Mouse (Mus musculus): Measurements from ENCODE around the gene Fgd3. TPM values are rescaled to one million over a fixed set of nuclear protein-coding genes. Genes with fewer than 3 reads are reported as not detected.

The Fgd3 gene
- polyA plus RNA-seq, 1 experiment: 22.0 TPM

DNA sequence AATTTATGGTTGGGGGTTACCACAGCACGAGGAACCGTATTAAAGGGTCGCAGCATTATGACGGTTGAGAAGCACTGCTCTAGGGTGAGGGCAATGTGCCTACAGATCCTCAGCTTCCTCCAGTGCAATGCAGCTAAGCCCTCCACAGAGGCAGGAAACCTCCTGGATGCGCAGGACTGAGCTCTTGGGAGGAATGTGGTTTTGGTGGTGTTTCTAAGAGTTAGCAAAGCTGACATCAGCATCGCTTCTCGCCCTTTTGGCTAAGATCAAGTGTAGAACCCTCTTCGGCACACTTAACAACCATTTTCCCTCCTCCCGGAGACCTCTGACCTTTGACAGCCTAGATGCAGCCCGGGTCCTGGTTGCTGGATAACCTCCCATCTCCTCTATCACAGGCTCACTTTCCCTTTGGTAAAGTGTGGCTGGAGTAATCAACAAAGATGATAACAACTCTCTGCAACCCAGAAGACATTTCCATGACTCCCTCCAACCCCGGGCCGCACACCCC lies 72.8 kb downstream of the Fgd3 start:
- no peak for DNase-seq (ENCODE audit: low read depth in 1 of 2, low spot score in 2 of 2)
- Histone ChIP-seq H3K27me3 (ENCODE audit: control insufficient read depth, insufficient read depth, low read length) (no peaks in the 10 kb centered on the region), H3K27ac (ENCODE audit: insufficient read depth, low read length) (0 out of 2 replicates have a peak overlapping the region, but pooled peaks have one; percentile 65), H3K4me1 (ENCODE audit: control insufficient read depth, insufficient read depth, insufficient read length) (peaks cover 58% of the 10 kb centered on the region; the same call in 1 of the 2 replicates), H3K36me3 (ENCODE audit: control insufficient read depth, insufficient read depth, low read length) (no peaks in the 10 kb centered on the region), H3K4me3 (ENCODE audit: extremely low read depth, insufficient read depth, insufficient read length) (peak overlapping the region; percentile 85)
- 13% methylated on average over 12 of the region's 12 CpGs for WGBS
- no peak for TF ChIP-seq CTCF (IDR thresholded peaks at IDR 0.05; ENCODE audit: extremely low read depth, insufficient read depth, insufficient read length, insufficient replicate concordance)

DNA sequence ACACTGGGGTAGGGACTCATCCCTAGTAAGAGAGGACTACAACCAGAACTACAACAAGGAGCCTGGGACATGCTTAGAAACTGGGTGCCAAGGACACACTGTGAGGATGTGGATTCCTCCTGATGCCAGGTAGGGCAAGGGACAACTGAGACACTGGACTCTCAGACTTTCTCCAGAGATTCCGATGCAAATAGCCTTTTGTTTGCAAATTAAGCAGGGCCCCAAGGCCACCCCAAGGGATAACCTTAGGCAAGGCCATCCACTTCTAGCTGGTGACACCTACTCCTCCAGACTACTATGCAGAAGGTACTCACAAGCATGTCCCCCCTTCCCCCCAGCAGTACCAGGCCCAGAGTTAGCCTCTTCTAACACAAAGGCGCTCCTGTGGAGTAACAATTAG lies 73.5 kb downstream of the Fgd3 start:
- 94% methylated on average over 2 of the region's 2 CpGs for WGBS
- H3K4me3 ChIP-seq (ENCODE audit: extremely low read depth, insufficient read depth, insufficient read length): peak overlapping the region; percentile 19; the same call in 1 of the 2 replicates
- H3K36me3 ChIP-seq (ENCODE audit: control insufficient read depth, insufficient read depth, low read length): no peaks in the 10 kb centered on the region
- H3K4me1 ChIP-seq (ENCODE audit: control insufficient read depth, insufficient read depth, insufficient read length): peaks cover 58% of the 10 kb centered on the region; the same call in 1 of the 2 replicates
- no peaks in the 10 kb centered on the region for H3K27me3 ChIP-seq (ENCODE audit: control insufficient read depth, insufficient read depth, low read length)
- no peak for DNase-seq (ENCODE audit: low read depth in 1 of 2, low spot score in 2 of 2)
- H3K27ac ChIP-seq (ENCODE audit: insufficient read depth, low read length): no peak overlapping the region
- TF ChIP-seq CTCF (IDR thresholded peaks at IDR 0.05; ENCODE audit: extremely low read depth, insufficient read depth, insufficient read length, insufficient replicate concordance) (no peak), POLR2A (IDR thresholded peaks at IDR 0.05; ENCODE audit: low read depth, low read length) (no peak)

DNA sequence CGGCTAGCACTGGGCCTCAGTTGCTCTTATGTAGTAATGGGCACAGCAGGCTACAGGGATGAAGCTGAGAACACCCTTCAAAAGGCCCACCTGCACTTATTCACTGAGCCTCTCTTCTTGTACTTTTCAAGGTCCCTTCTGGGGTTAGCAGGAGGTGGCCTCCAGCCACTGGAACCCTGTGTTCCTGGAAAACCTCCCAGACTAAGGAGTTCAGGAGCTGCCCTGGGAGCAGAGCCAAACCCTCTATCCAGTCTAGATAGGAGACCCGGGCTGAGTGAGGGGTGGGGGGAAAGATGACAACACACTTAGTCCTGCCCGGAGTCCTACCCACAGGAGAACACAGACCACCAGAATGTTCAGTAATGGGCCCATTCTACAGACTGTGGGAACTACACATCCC lies 74.1 kb downstream of the Fgd3 start:
- H3K27ac ChIP-seq (ENCODE audit: insufficient read depth, low read length): no peak overlapping the region
- H3K4me1 ChIP-seq (ENCODE audit: control insufficient read depth, insufficient read depth, insufficient read length): peaks cover 60% of the 10 kb centered on the region; the same call in 1 of the 2 replicates
- no peaks in the 10 kb centered on the region for H3K36me3 ChIP-seq (ENCODE audit: control insufficient read depth, insufficient read depth, low read length)
- WGBS: 81% methylated on average over 3 of the region's 3 CpGs
- H3K27me3 ChIP-seq (ENCODE audit: control insufficient read depth, insufficient read depth, low read length): no peaks in the 10 kb centered on the region
- H3K4me3 ChIP-seq (ENCODE audit: extremely low read depth, insufficient read depth, insufficient read length): no peak overlapping the region
- TF ChIP-seq CTCF (IDR thresholded peaks at IDR 0.05; ENCODE audit: extremely low read depth, insufficient read depth, insufficient read length, insufficient replicate concordance) (no peak), POLR2A (IDR thresholded peaks at IDR 0.05; ENCODE audit: low read depth, low read length) (no peak)
- DNase-seq (ENCODE audit: low read depth in 1 of 2, low spot score in 2 of 2): no peak

DNA sequence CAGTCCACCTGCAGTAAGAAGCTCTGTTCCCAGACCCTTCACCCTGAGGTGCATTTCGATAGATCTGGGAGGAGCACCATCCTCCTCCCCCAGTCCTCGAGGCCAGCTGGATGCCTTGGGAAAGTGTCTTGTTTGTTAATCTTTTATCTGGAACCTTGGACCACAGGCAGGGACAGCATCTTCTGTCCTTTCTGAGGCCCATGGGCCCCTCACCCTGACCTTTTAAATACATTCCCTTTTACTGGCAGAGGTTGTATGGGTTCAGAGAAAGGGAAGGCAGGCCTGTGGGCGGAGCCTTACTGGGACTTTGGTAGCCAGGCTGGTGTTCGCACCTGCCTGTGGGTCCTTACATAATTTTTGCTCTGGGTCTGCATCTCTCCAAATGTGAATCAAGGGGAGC lies 74.9 kb downstream of the Fgd3 start:
- TF ChIP-seq POLR2A (IDR thresholded peaks at IDR 0.05; ENCODE audit: low read depth, low read length): no peak
- no peak for TF ChIP-seq CTCF (IDR thresholded peaks at IDR 0.05; ENCODE audit: extremely low read depth, insufficient read depth, insufficient read length, insufficient replicate concordance)
- WGBS: 77% methylated on average over 4 of the region's 4 CpGs
- Histone ChIP-seq H3K27me3 (ENCODE audit: control insufficient read depth, insufficient read depth, low read length) (no peaks in the 10 kb centered on the region), H3K27ac (ENCODE audit: insufficient read depth, low read length) (no peak overlapping the region), H3K4me3 (ENCODE audit: extremely low read depth, insufficient read depth, insufficient read length) (no peak overlapping the region), H3K36me3 (ENCODE audit: control insufficient read depth, insufficient read depth, low read length) (no peaks in the 10 kb centered on the region), H3K4me1 (ENCODE audit: control insufficient read depth, insufficient read depth, insufficient read length) (peaks cover 59% of the 10 kb centered on the region)
- DNase-seq (ENCODE audit: low read depth in 1 of 2, low spot score in 2 of 2): no peak

DNA sequence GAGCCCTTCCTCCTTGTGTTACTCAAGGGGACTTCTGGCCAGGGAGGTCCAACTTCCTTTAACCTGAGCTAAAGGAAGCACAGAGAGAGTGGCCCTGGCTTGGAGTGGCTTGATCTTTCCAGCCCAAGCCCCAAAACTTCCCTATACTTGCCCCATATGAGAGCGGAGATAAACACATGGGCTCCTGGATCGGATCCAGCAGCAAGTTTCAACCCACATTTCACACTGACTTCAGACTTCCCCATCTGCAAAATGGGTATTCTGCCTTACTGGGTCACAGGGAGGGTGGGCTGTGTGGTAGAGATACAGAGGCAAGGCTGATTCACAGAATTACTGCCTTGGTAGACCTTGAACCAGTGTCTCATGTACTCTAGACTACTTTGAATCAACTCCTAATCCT lies 76.6 kb downstream of the Fgd3 start:
- no peak for DNase-seq (ENCODE audit: low read depth in 1 of 2, low spot score in 2 of 2)
- peaks cover 3% of the 10 kb centered on the region for H3K36me3 ChIP-seq (ENCODE audit: control insufficient read depth, insufficient read depth, low read length)
- H3K27me3 ChIP-seq (ENCODE audit: control insufficient read depth, insufficient read depth, low read length): no peaks in the 10 kb centered on the region
- WGBS: 59% methylated on average over 2 of the region's 2 CpGs
- H3K4me3 ChIP-seq (ENCODE audit: extremely low read depth, insufficient read depth, insufficient read length): no peak overlapping the region
- H3K4me1 ChIP-seq (ENCODE audit: control insufficient read depth, insufficient read depth, insufficient read length): peaks cover 52% of the 10 kb centered on the region
- TF ChIP-seq CTCF (IDR thresholded peaks at IDR 0.05; ENCODE audit: extremely low read depth, insufficient read depth, insufficient read length, insufficient replicate concordance) (no peak), POLR2A (IDR thresholded peaks at IDR 0.05; ENCODE audit: low read depth, low read length) (no peak)
- peak overlapping the region; percentile 90 for H3K27ac ChIP-seq (ENCODE audit: insufficient read depth, low read length)

DNA sequence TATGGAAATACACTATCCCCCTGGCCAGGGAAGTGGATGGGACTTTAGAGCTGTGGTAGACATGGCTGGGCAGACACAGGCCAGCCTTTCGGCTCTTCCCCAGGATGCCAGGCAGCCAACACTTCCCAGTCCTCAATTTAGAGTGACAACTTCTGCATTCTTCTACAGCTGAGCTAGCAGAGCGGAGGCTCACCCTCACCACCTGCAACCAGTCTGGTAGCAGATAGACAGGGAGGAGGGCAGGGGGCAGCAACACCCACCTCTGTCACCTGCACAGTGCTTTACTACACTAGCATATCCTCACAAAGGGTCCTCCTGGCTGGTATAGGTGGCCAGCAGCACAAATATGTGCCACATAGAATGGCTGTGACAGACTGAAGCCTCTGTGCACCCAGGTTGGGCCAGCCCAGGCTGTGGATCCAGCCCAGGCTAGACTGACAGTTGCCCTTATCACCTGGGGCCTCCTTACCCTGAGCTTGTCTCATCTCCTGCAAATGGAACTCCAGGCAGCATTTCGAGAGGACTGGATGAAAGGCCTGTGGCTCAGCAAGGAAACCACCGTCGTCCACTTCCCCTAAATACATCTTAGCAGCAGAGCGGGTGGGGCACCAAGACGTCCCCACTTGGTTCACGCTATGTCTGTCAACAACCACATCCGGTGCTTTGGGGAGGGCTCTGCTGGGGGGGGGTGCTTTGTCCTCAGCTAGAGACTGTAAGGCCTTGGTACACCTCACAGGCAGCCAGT lies 77.6 kb downstream of the Fgd3 start:
- Histone ChIP-seq H3K36me3 (ENCODE audit: control insufficient read depth, insufficient read depth, low read length) (peaks cover 7% of the 10 kb centered on the region), H3K4me1 (ENCODE audit: control insufficient read depth, insufficient read depth, insufficient read length) (peaks cover 47% of the 10 kb centered on the region), H3K27me3 (ENCODE audit: control insufficient read depth, insufficient read depth, low read length) (no peaks in the 10 kb centered on the region), H3K27ac (ENCODE audit: insufficient read depth, low read length) (peak overlapping the region; percentile 97), H3K4me3 (ENCODE audit: extremely low read depth, insufficient read depth, insufficient read length) (peak overlapping the region; percentile 46; the same call in 1 of the 2 replicates)
- 5% methylated on average over 9 of the region's 9 CpGs for WGBS
- TF ChIP-seq POLR2A (IDR thresholded peaks at IDR 0.05; ENCODE audit: low read depth, low read length) (peak; percentile 15; the same call in 1 of the 2 replicates), CTCF (IDR thresholded peaks at IDR 0.05; ENCODE audit: extremely low read depth, insufficient read depth, insufficient read length, insufficient replicate concordance) (no peak)
- peak; percentile 87 to 92 for DNase-seq (ENCODE audit: low read depth in 1 of 2, low spot score in 2 of 2)

DNA sequence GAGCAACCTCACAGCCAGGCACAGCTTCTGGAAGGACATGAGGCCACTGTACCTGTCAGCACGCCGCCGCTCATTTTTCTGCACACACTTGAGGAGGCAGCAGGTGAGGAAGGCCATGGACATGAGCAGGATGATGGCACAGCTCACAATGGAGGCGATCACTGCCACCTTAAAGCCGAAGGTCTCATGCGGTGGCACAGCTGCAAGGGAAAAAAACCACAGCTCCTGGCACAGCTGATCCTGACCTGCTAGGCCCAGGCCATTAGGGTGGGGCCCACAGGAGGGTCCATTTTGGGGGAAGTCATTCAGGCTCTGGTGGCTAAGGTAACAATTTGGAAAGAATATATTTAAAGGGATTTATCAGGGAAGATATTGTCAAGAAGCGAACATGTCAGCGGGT lies 81.4 kb downstream of the Fgd3 start:
- no peak for DNase-seq (ENCODE audit: low read depth in 1 of 2, low spot score in 2 of 2)
- H3K27me3 ChIP-seq (ENCODE audit: control insufficient read depth, insufficient read depth, low read length): no peaks in the 10 kb centered on the region
- no peak overlapping the region for H3K4me3 ChIP-seq (ENCODE audit: extremely low read depth, insufficient read depth, insufficient read length)
- H3K27ac ChIP-seq (ENCODE audit: insufficient read depth, low read length): no peak overlapping the region
- peaks cover 22% of the 10 kb centered on the region for H3K36me3 ChIP-seq (ENCODE audit: control insufficient read depth, insufficient read depth, low read length)
- 91% methylated on average over 8 of the region's 8 CpGs for WGBS
- peaks cover 29% of the 10 kb centered on the region for H3K4me1 ChIP-seq (ENCODE audit: control insufficient read depth, insufficient read depth, insufficient read length)
- TF ChIP-seq POLR2A (IDR thresholded peaks at IDR 0.05; ENCODE audit: low read depth, low read length) (no peak), CTCF (IDR thresholded peaks at IDR 0.05; ENCODE audit: extremely low read depth, insufficient read depth, insufficient read length, insufficient replicate concordance) (no peak)

Data from spleen, adult 2 months (tissue).